Mouse (Mus musculus): ENCODE measurements around the gene Slpi. TPM values are rescaled to one million over a fixed set of nuclear protein-coding genes. Genes with fewer than 3 reads are reported as not detected.

Gene Slpi
- total RNA-seq, 1 experiment from 2014 or later: 10.4 TPM

- ATAC-seq (replicated peaks; ENCODE audit: low read depth, poor library complexity, severe bottlenecking): no peak
These were observed 33.9 kb upstream of the Slpi start for GRCm38 (mm10) chr2:164422675-164423393.

GRCm38 (mm10) chr2:164421979-164422378 lies 33.1 kb upstream of the Slpi start:
- no peak for ATAC-seq (replicated peaks; ENCODE audit: low read depth, poor library complexity, severe bottlenecking)

- no peak for ATAC-seq (replicated peaks; ENCODE audit: low read depth, poor library complexity, severe bottlenecking)
These were observed 32.4 kb upstream of the Slpi start for GRCm38 (mm10) chr2:164421306-164421705.

GRCm38 (mm10) chr2:164419489-164419888 lies 30.6 kb upstream of the Slpi start:
- ATAC-seq (replicated peaks; ENCODE audit: low read depth, poor library complexity, severe bottlenecking): no peak

- ATAC-seq (replicated peaks; ENCODE audit: low read depth, poor library complexity, severe bottlenecking): no peak
These were observed 29.5 kb upstream of the Slpi start for GRCm38 (mm10) chr2:164418308-164418875.

- ATAC-seq (replicated peaks; ENCODE audit: low read depth, poor library complexity, severe bottlenecking): no peak
These were observed 28.3 kb upstream of the Slpi start for GRCm38 (mm10) chr2:164417198-164417597.

- no peak for ATAC-seq (replicated peaks; ENCODE audit: low read depth, poor library complexity, severe bottlenecking)
These were observed 25.7 kb upstream of the Slpi start for GRCm38 (mm10) chr2:164414581-164414980.

GRCm38 (mm10) chr2:164414167-164414566 lies 25.3 kb upstream of the Slpi start:
- ATAC-seq (replicated peaks; ENCODE audit: low read depth, poor library complexity, severe bottlenecking): no peak

GRCm38 (mm10) chr2:164407708-164408107 lies 18.8 kb upstream of the Slpi start:
- ATAC-seq (replicated peaks; ENCODE audit: low read depth, poor library complexity, severe bottlenecking): peak; percentile 61

- ATAC-seq (replicated peaks; ENCODE audit: low read depth, poor library complexity, severe bottlenecking): no peak
These were observed 16.6 kb upstream of the Slpi start for GRCm38 (mm10) chr2:164405519-164405918.

- no peak for ATAC-seq (replicated peaks; ENCODE audit: low read depth, poor library complexity, severe bottlenecking)
These were observed 16.2 kb upstream of the Slpi start, which contains the start of gene Matn4 for GRCm38 (mm10) chr2:164405060-164405459. Gene Matn4, minus strand, starts transcription at chr2:164405160.

GRCm38 (mm10) chr2:164404082-164404990 lies 15.4 kb upstream of the Slpi start:
- no peak for ATAC-seq (replicated peaks; ENCODE audit: low read depth, poor library complexity, severe bottlenecking)

GRCm38 (mm10) chr2:164403396-164404081 lies 14.6 kb upstream of the Slpi start:
- no peak for ATAC-seq (replicated peaks; ENCODE audit: low read depth, poor library complexity, severe bottlenecking)

- peak; percentile 83 for ATAC-seq (replicated peaks; ENCODE audit: low read depth, poor library complexity, severe bottlenecking)
These were observed 14.0 kb upstream of the Slpi start, which contains the start of gene Rbpjl for GRCm38 (mm10) chr2:164402906-164403305. Gene Rbpjl, plus strand, starts transcription at chr2:164403141.

- peak; percentile 34; the same call in 1 of the 2 replicates for ATAC-seq (replicated peaks; ENCODE audit: low read depth, poor library complexity, severe bottlenecking)
These were observed 8.0 kb upstream of the Slpi start for GRCm38 (mm10) chr2:164396911-164397310.

- ATAC-seq (replicated peaks; ENCODE audit: low read depth, poor library complexity, severe bottlenecking): peak; percentile 20; the same call in 1 of the 2 replicates
These were observed 7.2 kb upstream of the Slpi start for GRCm38 (mm10) chr2:164396076-164396475.

GRCm38 (mm10) chr2:164393126-164393525 lies 4.2 kb upstream of the Slpi start:
- no peak for ATAC-seq (replicated peaks; ENCODE audit: low read depth, poor library complexity, severe bottlenecking)

GRCm38 (mm10) chr2:164389499-164389898 lies 604 bp upstream of the Slpi start:
- ATAC-seq (replicated peaks; ENCODE audit: low read depth, poor library complexity, severe bottlenecking): peak; percentile 90

GRCm38 (mm10) chr2:164386953-164387352 lies 1.9 kb downstream of the Slpi start:
- ATAC-seq (replicated peaks; ENCODE audit: low read depth, poor library complexity, severe bottlenecking): peak; percentile 59
